Mouse (Mus musculus) kidney, adult 18-20 months (tissue): ENCODE results near the gene Adamts3.

Source experiments
- DNase-seq: peaks from one replicate; pipeline ENCODE4 v3.0.0; 2021

Gene Adamts3

GRCm38 (mm10) chr5:89814552-89814951 lies 68.6 kb downstream of the Adamts3 start:
- DNase-seq = no peak

- no peak for DNase-seq
Measured at GRCm38 (mm10) chr5:89800181-89800816, 82.8 kb downstream of the Adamts3 start.

- DNase-seq = no peak
Measured at GRCm38 (mm10) chr5:89793706-89794105, 89.4 kb downstream of the Adamts3 start.

DNA sequence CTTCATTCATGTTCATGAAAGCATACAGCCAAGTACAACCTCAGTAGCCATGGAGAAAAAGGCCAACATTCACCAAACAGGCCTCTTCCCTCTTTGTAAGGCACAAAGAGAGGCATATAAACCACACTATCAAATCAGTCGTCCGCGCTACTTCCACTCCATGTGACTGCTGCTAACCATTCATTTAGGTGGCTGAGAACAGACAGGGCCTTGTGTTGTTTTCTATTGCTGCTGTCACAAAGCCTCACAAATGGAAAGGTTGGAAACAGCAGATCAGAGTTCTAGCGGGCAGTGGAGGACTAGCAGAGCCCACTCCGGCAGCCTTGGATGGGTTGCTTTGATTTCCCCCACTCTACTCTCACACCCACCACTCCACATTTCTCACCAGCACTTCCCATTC lies 98.5 kb downstream of the Adamts3 start:
- no peak for DNase-seq

- no peak for DNase-seq
Measured at GRCm38 (mm10) chr5:89779823-89780222, 103.3 kb downstream of the Adamts3 start.

GRCm38 (mm10) chr5:89778610-89779009 lies 104.5 kb downstream of the Adamts3 start:
- no peak for DNase-seq

GRCm38 (mm10) chr5:89777411-89777810 lies 105.7 kb downstream of the Adamts3 start:
- no peak for DNase-seq

GRCm38 (mm10) chr5:89770655-89771355 lies 112.3 kb downstream of the Adamts3 start:
- DNase-seq = no peak

DNA sequence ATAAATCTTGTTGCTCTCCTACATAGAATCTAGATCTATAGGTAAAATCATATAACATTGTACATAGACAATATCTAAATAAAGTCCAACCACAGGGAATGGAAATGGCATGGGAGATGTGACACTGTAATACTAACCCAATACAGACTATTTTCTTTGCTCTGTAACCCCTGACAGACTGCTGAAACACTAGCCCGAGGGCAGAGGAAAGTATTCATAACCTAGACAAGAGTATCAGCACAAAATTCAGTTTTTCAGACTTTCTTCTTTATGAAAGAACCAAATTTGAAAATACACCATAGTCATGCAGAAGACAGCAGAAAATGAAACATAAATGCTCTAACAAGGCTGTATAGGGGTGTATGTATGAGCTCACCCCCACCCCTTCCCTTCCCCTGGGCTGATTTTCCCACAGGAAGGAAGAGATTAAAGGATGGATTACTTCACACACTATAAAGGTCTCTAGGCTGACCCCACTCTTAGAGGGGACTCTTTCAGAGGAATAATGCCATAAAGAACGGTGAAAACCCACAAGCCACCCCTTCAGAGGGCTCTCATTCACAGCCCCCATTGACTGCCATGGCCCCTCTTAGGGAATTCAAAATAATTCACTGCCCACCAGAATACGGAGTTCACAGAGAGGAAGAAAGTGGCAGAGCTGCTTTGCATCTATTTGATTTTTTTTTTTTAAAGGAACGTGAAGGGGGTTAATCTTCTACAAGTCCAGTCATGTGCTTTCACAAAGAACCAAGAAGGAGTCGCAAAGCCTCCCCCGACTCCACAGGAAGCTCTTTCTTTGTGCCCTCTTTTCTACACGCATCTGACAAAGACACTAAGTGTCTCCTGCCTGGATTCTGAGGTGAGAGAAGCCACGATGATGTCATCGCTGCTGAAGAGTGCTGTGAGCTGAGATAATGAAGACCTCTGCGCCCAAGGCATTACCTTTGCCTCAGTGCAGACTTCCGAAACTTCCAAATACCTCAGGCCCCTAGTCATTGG lies 119.6 kb downstream of the Adamts3 start:
- DNase-seq = no peak

- DNase-seq = no peak
Measured at GRCm38 (mm10) chr5:89760368-89760767, 122.8 kb downstream of the Adamts3 start.

DNA sequence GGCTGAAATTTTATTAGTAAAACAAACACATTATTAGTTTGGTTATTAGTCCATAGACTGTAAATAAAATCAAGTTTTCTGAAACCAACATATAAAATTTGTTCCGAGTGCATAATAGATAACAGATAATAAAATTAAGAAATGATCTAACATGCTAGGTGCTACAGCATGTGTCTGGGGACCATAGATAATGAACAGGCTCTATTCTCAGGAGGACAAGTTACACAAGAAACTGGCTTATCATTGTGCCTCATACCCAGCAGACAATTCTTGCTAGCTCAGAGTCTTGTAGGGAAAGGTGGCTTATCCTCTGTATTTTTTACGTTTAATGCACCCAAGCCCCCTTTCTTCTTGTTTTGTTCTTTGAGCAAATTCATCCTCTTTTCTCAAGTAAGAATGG lies 131.3 kb downstream of the Adamts3 start:
- no peak for DNase-seq

GRCm38 (mm10) chr5:89748185-89748884 lies 134.8 kb downstream of the Adamts3 start:
- DNase-seq = no peak

- DNase-seq = no peak
Measured at GRCm38 (mm10) chr5:89747149-89747659, 135.9 kb downstream of the Adamts3 start.

DNA sequence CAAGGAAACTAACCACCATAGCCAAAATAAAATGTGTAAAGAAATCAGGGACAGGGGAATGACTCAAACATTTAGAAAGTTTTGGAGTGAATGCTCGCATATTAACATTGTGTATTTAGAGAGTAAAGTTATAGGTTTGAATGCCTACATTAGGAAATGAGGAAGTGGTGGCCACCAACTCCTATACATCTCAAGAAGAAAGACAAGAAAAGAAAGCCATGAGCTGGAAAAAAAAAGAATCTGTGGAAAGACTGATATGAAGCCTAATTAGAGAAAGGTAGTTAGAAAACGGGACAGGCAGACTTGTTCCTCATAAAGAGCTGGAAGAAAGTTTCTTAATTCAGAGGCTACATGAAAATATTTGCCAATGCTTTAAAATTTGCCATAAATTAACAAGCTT lies 138.0 kb downstream of the Adamts3 start:
- no peak for DNase-seq

DNA sequence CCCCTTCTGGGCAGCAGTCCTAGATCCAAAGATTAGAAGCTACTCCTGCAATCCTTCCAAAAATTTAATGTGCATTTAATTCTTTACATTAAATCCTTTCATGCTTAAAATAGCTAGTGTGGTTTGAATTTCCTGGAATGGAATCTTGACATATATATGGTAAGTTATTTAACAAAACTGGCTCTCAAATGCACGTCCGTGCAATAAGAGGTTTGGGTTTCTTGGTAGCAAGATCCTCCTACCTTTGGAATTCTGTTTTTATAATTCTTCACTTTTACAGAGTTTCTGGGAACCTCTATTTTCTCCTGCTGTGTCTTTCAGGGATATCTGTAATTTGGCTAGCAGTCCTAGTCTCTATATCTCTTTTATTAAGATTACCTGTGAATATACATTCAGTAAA lies 148.4 kb downstream of the Adamts3 start:
- no peak for DNase-seq

DNA sequence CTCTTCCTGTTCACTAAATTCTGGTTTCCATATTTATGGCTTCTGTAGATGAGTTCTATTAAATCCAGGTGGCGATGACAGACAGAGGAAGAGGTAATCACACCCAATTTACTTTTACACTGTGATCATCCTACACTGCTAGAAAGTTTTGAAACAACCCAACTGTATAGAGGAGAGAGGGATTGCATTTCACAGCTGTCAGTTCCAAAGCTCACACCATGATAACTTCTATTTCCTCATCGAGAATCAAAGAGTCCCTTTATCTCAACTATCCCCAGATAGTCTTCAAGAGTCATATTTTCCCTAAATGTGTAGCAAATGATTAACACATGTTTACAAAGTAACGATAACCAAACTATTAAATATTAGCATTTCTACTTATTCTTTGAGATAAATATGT lies 152.7 kb downstream of the Adamts3 start:
- DNase-seq = no peak

GRCm38 (mm10) chr5:89728117-89728516 lies 155.0 kb downstream of the Adamts3 start:
- no peak for DNase-seq

DNA sequence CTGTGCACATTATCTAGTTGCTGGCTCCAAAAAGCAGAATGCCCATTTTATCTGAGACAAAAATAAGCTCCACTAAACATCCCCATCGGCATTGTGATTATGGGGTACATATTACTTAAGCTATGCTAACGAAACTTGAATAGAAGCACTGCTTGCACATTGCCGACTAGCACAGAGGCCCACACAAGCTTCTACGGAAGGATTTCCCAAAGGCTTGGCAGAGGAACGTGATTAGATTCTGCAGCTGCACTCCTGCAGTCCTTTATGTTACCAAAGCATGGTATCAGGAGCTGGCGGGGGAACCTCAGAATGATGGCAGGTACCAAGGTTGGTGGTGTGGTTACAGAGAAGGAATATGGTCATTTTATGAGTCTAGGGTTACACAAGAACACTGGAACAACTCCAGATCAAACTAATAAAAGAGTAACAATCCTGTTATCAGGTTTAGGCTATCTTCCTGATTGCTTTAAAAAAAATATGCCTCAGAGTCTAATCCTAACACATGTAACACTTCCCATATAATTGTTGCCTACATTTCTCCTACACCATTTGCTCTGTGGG lies 155.6 kb downstream of the Adamts3 start:
- DNase-seq = no peak

GRCm38 (mm10) chr5:89714552-89714951 lies 168.6 kb downstream of the Adamts3 start:
- no peak for DNase-seq

DNA sequence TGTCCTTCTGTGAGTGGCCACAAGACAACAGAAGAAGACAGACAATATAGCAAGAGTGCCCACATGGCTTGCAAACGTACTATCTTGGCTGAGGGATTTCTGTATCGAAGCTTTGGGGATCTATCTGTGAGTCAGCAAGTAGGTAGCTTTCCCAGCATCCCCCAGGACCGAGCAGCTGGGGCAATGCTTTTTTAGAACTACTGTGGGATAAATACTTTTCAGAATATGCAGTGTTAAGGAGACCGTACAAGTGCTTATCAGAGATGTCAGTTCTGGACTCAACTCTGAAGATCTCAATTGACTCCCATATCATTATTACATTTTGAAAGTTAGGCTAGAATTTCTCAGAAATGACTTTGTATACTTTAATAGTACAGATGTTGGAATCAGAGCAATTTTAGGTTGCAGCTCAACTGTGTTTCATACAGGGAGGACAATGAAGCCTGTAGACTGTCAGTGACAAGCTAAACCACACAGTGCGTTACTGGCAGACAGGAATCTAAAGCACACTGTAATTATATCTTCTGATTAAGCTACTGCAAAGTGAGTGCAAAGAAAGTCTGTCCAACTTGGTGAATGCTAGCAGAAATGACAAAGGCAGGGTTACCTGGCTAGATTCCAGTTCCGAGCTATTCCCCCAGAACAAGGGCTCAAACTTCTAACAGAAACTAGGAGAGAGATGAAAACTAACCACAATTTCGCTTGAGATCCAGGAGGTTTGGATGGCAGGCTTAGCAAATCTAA lies 171.8 kb downstream of the Adamts3 start:
- DNase-seq = no peak

- no peak for DNase-seq
Measured at GRCm38 (mm10) chr5:89709459-89709858, 173.7 kb downstream of the Adamts3 start.

DNA sequence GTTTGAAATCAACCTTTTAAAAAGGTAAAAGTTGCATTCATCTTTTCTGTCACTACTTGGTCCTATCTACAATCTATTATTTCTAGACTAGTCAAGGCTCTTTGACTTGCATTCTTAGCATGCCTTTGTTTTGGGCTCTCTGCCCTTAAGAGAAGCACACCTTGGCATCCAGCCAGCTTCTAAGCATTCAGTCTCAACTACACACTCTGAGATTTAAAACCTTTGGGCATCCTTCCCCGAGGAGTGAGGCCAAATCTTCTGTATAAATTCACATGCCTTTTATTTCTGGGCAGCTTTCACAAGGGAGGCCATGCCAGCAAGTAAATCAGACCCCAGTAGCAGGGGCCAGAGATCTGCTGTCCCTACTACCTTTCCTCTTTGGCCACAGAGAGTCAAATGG lies 178.9 kb downstream of the Adamts3 start:
- DNase-seq = peak; percentile 29
